Mouse (Mus musculus) fat pad, adult 2 months (tissue): ENCODE data around the gene Mrps5.
"Not testable (repeated sequence)": the region's sequence is repeated elsewhere in the genome, so short reads cannot be mapped to it uniquely, and the experiment has no call there.

Source experiments
- DNase-seq: peaks from one replicate; pipeline ENCODE4 v3.0.0-alpha.2; 2011; ENCODE audit warnings: low read depth, low spot score; ENCODE audit errors: extremely low read depth

The Mrps5 gene

GRCm38 (mm10) chr2:127586694-127587513 lies at the start of gene Mrps5, which contains the start of gene Zfp661:
Gene Mrps5, plus strand, starts transcription at chr2:127587222.
Gene Zfp661, minus strand, starts transcription at chr2:127587094.
- DNase-seq = peak; percentile 49

GRCm38 (mm10) chr2:127537548-127537947 lies 49.5 kb upstream of the Mrps5 start:
- no peak for DNase-seq

- no peak for DNase-seq
Observed at GRCm38 (mm10) chr2:127539494-127539893, 47.5 kb upstream of the Mrps5 start.

GRCm38 (mm10) chr2:127541185-127541584 lies 45.8 kb upstream of the Mrps5 start, which contains the start of gene Prom2:
Gene Prom2, minus strand, starts transcription at chr2:127541467.
- DNase-seq = peak; percentile 14

GRCm38 (mm10) chr2:127541697-127542096 lies 45.3 kb upstream of the Mrps5 start:
- DNase-seq = no peak

GRCm38 (mm10) chr2:127548342-127549074 lies 38.5 kb upstream of the Mrps5 start:
- no peak for DNase-seq

GRCm38 (mm10) chr2:127549711-127550110 lies 37.3 kb upstream of the Mrps5 start:
- DNase-seq = no peak

- DNase-seq = no peak
Observed at GRCm38 (mm10) chr2:127550446-127550845, 36.6 kb upstream of the Mrps5 start.

GRCm38 (mm10) chr2:127551078-127551477 lies 35.9 kb upstream of the Mrps5 start:
- DNase-seq = no peak

GRCm38 (mm10) chr2:127559070-127559966 lies 27.7 kb upstream of the Mrps5 start:
- no peak for DNase-seq

- peak; percentile 47 for DNase-seq
Observed at GRCm38 (mm10) chr2:127573322-127573721, 13.7 kb upstream of the Mrps5 start.

GRCm38 (mm10) chr2:127584436-127584858 lies 2.6 kb upstream of the Mrps5 start:
- DNase-seq = peak; percentile 63

GRCm38 (mm10) chr2:127587514-127587844 lies 457 bp downstream of the Mrps5 start:
- no peak for DNase-seq

- no peak for DNase-seq
Observed at GRCm38 (mm10) chr2:127588897-127589296, 1.9 kb downstream of the Mrps5 start.

- DNase-seq = no peak
Observed at GRCm38 (mm10) chr2:127590204-127590603, 3.2 kb downstream of the Mrps5 start.

GRCm38 (mm10) chr2:127590840-127591239 lies 3.8 kb downstream of the Mrps5 start:
- DNase-seq = no peak

- DNase-seq = not testable (repeated sequence)
Observed at GRCm38 (mm10) chr2:127603383-127603782, 16.4 kb downstream of the Mrps5 start.

GRCm38 (mm10) chr2:127605203-127605602 lies 18.2 kb downstream of the Mrps5 start:
- DNase-seq = no peak

- no peak for DNase-seq
Observed at GRCm38 (mm10) chr2:127608234-127608633, 21.2 kb downstream of the Mrps5 start.

- no peak for DNase-seq
Observed at GRCm38 (mm10) chr2:127608986-127609385, 22.0 kb downstream of the Mrps5 start.

- DNase-seq = no peak
Observed at GRCm38 (mm10) chr2:127611386-127611785, 24.4 kb downstream of the Mrps5 start.
